Mouse (Mus musculus): ENCODE measurements at regions not wholly inside any gene's neighbourhood (a gene's known extent, or its start where the extent isn't known, plus 50 kb on each side); places are given as distances from the start of the nearest gene placed in this dataset.

DNA sequence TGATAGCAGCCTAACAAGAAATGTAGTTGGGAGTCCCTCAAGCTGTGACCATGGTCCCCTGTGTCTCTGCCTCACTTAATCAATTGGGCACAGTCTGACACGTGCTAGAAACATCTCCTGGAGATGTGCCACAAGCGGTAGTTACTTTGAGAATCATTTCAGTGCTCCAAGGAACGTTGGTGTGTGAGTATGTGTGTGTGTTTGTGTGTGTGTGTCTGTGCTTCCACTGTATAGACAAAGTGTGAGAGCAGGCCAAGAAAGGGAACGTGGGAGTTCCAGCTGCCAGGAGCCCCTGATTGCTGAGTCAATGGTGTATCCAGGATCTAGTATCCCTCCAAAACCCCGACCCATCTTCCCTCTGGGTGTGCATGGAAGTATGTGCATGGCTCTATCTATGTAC lies 149.0 kb upstream of the A530016L24Rik start:
- TF ChIP-seq ZC3H11A (IDR thresholded peaks at IDR 0.05; ENCODE audit: borderline replicate concordance, low read depth, low read length) (no peak), ZNF384 (IDR thresholded peaks at IDR 0.05; ENCODE audit: low read depth, low read length) (no peak), HCFC1 (IDR thresholded peaks at IDR 0.05; ENCODE audit: borderline replicate concordance, insufficient read depth, low read length) (no peak), MAFK (IDR thresholded peaks at IDR 0.05; ENCODE audit: insufficient read depth, low read depth, low read length) (no peak)

All from ES-E14 (cell line).